Mouse (Mus musculus): ENCODE data around the gene Arl8b. TPM values are rescaled to one million over a fixed set of nuclear protein-coding genes. Genes with fewer than 3 reads are reported as not detected.

Arl8b gene
- total RNA-seq, 2 experiments from 2014 or later = 101 to 103 TPM

Other genes with a start within 250 kb of the Arl8b start
- gene Bhlhe40, start 122.5 kb upstream of the Arl8b start, total RNA-seq (2021) = 10 to 100 TPM; 47.0 to 94.0 TPM
- 10 to 100 TPM; 55.7 to 56.7 TPM for gene Edem1, start 45.5 kb downstream of the Arl8b start, total RNA-seq (2021)

Measured in adrenal gland, postnatal 10 days (tissue).